Mouse (Mus musculus) Muller cell, postnatal 12 days (primary cell): ENCODE data around the gene Dnajc5.

Experiments used
- DNase-seq: peaks from one replicate; pipeline ENCODE4 v3.0.0-alpha.2; 2015; ENCODE audit errors: inconsistent ontology term

The Dnajc5 gene

GRCm38 (mm10) chr2:181511231-181511630 lies 9.1 kb upstream of the Dnajc5 start:
- no peak for DNase-seq

- no peak for DNase-seq
Observed at GRCm38 (mm10) chr2:181519201-181519600, 1.1 kb upstream of the Dnajc5 start.

- DNase-seq: no peak
Observed at GRCm38 (mm10) chr2:181520936-181521227, 597 bp downstream of the Dnajc5 start.

DNA sequence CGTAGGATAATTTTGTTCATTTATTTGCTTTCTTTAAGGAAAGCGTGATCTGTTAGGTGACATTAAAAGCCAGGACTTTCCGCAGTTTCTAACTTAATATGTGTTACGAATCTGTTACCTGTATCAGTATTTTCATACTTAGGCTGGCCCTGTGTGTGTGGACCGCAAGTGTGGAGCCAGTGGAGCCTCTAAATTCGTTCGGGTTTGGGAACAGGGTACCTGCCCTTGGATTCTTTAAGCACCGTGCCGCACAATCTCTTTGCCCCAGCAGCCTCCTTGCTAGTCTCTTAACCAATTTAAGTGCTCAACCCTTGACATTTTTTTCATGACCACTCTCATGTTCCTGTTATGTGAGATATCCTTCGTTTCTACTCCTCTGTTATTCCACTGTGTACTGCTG lies 1.2 kb downstream of the Dnajc5 start:
- DNase-seq: no peak

- no peak for DNase-seq
Observed at GRCm38 (mm10) chr2:181522811-181523210, 2.5 kb downstream of the Dnajc5 start.

DNA sequence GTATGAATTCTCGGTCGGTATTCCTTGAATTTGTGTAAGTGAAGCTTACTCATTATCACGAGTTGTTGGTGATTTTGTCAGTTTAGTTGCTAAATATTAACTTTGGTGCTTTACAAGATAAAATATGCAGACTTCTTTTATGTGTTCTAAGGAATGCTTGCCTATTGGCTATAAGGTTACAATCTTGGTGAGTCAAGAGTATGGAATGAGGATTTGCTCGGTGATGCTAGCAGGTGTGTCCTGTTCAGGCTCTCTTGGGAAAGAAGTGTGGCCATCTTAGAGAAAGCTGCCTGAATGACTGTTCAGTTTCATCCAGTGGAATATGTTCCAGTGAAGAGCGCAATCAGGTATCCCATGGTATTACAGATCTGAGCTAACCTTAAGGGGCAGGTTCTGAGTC lies 5.2 kb downstream of the Dnajc5 start:
- peak; percentile 29 for DNase-seq

- DNase-seq: no peak
Observed at GRCm38 (mm10) chr2:181529076-181529475, 8.8 kb downstream of the Dnajc5 start.

DNA sequence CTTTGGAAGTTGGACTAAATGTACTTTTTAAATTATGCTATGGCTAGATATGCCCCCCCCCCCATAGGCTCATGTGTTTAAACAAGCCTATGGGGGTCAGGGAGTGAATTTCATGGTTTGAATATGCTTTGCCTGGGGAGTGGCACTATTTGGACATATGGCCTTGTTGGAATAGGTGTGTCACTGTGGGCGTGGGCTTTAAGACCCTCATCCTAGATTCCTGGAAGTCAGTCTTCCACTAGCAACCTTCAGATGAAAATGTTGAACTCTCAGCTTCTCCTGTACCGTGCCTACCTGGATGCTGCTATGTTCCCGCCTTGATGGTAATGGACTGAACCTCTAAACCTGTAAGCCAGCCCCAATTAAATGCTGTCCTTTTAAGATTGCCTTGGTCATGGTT lies 12.3 kb downstream of the Dnajc5 start:
- no peak for DNase-seq

DNA sequence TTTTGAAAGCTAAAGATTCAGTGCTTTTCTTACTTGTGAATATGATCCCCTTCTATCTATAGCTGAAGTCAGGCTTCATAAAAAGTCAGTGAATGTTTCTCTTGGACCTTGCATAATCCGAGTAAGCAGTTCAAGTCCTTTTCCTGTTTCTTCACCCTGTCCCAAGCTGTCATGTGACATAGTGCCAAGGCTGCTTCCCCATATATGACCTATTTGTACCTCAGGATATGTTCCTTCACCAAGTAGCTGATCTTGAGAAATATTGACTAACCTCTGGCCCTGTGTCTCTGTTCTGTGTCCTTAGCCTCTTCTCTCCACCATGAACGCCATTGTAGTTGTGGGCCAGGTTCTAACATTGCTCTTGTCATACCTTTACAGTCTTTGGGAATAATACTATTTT lies 16.1 kb downstream of the Dnajc5 start:
- DNase-seq: no peak

GRCm38 (mm10) chr2:181537444-181538047 lies 17.3 kb downstream of the Dnajc5 start:
- DNase-seq: no peak

GRCm38 (mm10) chr2:181541761-181542380 lies 21.6 kb downstream of the Dnajc5 start:
- no peak for DNase-seq

- DNase-seq: no peak
Observed at GRCm38 (mm10) chr2:181546142-181546541, 25.9 kb downstream of the Dnajc5 start.

GRCm38 (mm10) chr2:181548227-181548626 lies 27.9 kb downstream of the Dnajc5 start:
- DNase-seq: no peak

- DNase-seq: no peak
Observed at GRCm38 (mm10) chr2:181548682-181549081, 28.4 kb downstream of the Dnajc5 start.

DNA sequence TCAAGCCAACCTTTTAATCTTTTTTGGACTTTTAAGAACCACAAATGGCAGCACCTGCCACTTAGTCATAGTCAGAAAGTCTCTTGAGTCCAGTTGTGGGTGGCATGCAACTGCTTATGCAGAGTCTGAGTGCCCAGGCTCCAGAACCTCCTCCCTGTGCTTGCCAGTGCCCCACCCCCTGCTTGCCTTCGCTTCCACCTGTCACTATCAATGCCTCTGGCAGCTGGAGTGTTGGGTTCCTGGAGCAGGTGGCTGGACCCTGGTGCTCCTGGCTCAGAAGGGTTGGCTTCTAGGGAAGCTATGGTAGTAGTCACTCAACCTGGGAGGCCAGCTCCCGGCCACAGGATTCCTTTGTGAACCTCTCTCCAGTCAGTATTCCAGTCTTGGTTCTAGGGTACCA lies 29.9 kb downstream of the Dnajc5 start:
- no peak for DNase-seq

GRCm38 (mm10) chr2:181553772-181554171 lies 33.5 kb downstream of the Dnajc5 start:
- no peak for DNase-seq

- no peak for DNase-seq
Observed at GRCm38 (mm10) chr2:181567338-181567737, 47.1 kb downstream of the Dnajc5 start.

DNA sequence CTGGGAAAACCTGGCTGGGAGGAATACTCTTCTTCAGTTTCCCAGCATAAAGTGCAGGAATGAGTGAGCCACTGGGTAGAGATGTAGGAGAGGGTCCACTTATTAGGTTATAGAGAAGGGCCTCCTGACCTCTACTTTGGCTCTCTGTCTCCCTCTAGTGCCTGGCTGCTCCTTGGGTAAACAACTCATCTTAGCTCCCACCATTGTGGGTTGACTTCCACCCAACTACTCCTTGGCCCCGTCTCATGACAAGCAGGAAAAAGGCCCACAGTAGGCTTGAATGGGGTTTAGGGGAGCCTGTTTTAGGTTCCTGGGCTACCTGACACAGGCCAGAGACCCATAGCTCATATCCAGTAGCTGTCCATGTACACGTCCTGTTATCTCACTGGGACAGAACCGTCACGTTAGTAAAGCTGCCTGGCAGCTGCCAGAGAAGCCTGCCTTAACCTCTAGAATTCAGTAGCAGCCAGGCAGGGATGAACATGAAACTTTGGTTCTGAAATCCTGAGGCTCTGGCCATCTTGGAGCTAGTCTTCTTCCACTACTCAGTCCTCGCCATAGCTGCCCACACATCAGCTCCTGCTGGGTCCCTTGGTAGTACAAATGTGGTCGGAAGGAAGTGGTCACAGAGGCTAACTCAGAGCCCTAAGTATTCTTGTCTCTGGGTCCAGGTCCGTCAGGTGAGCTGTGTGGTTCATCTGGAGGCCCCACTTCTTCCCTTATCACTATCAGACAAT lies 48.2 kb downstream of the Dnajc5 start:
- DNase-seq: no peak

DNA sequence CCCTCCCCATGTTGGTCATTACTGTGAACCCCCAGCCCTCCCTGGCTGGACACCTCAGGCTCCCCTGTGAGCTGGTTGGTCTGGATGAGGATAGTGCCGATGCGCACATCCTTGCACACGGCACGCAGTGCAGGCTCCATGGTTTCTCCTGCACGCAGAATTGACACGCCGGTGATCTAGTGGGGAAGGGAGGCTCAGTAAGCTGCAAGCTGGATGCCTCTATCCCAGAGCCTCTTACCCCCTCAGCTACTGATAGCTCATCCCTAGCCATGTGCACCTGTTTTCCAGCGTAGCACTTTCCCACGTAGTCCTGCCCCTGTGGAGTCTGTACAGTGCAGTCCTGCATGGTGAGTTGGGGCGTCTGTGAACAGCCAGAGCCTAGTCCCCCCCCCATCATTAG lies 49.6 kb downstream of the Dnajc5 start:
- no peak for DNase-seq

DNA sequence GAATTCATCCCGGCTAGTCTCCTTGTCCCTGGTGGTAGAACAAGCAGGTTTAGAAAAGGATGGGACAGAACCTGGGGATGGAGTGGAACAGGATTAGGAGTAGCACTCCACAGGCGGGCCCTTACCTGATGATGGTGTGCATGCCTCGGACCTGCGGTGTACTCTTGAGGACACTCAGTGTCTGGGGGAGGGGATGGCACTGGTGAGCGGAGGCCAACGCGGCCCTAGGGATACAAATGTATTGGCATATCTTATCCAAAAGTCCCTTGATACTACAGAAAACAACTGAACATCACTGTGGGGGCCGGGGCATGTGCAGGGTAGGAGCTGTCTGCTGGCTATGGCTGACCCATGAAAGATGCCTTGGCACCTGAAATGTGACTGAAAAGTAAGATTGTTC lies 50.1 kb downstream of the Dnajc5 start:
- DNase-seq: no peak

DNA sequence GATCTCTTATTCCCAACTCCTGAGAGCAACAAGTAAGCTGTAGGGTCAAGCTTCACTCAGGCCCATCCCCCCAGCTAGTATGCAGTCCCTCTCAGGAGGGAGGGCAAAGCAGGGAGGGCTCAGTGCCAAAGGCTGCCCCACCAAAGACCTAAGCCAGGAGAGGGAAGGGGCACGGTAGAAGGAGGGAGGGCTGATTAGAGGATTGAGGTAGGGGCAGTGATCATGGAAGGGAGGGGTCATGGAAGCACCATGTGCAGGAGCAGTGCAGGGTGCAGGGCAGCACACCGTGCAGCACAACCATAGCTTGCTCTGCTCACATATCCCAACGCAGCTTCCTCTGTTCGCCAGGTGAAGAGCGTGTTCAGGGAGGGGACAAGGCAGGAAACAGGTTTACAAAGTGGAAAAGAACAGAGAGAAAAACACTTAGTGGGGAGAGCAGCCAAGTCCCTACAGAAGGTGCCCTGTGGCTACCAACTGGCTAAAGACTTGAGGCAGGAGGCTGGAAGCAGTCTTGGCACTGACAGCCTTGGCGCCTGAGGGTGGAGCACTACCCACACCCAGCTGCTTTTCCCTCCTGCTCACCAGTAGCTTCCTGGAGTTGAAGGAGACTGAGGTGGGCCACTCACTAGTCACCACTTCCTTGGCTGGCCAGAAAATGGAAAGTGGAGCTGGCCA lies 50.8 kb downstream of the Dnajc5 start:
- DNase-seq: no peak

DNA sequence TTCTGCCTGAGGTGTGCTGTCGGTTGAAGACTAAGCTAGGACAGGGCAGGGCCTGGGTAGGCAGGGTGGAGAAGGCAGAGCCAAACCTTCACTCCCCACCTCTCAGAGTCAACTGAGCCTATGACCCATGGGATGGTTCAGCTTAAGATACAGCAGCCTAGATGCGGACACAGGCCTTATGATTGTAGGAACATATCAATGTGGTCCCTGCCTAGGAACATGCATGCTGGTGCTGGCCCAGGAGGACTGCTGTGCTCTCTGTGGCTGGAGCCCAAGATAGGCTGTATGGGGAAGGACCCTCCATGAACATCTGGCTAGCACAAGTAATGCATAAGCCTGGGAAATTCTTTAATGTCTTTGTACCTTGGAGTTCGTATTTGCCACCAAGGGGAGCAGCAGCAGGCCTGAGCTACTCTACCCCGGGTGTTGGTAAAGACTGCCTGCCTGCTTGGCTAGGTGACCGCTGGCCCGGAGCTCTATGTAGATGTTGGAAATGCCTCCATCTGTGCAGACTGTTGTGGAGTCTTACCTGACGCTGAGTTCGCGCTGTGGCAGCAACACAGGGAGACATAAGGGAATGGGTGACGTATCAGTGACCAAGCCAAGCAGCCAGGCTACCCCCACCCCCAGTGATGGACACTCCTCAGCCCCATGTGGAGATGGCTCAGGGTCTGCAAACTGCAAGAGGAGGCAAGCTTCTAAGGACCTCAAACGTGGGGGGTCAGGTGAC lies 51.8 kb downstream of the Dnajc5 start:
- DNase-seq: no peak
